Mouse (Mus musculus) thymus, postnatal 14 days (tissue): ENCODE results near the gene Rundc3b.
A peak's percentile ranks its signal among the peaks of the same experiment; 100 is the strongest.

Source experiments
- DNase-seq: peaks from one replicate; pipeline ENCODE4 v3.0.0; 2021

The Rundc3b gene

DNA sequence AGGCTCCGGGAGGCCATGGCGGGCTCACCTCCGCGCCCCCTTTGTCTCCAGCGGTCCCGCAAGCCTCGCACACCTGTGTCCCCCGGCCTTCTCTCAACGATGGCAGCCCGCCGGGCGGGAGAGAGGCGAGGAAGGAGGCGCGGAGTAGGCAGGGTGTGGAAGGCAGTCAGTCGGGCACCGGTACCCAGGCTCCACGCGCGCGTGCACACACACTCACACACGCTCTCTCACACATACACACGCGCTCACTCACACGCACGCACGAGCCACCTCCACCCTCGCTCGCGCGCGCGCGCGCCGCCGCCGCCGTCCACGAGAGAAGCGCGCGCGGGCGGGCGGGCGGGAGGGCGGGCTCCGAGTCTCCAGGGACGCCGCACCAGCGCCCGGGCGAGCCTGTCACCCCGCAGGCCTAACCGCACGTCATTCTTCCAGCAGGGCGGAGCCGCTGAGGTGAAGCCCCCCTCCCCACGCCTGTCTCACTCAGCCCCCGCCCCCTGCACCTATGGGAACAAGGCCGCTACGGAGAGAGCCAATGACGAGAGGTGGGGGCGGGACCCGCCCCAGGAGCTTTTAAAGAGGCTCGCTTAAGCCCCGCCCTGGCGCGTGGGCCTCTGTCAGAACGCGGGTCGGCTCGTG, at the start of gene Rundc3b:
TSS of gene Rundc3b (minus strand) at position 357 of the 636 bp plus-strand sequence.
- peak; percentile 96 for DNase-seq

GRCm38 (mm10) chr5:8669606-8670005, 46.9 kb upstream of the Rundc3b start:
- DNase-seq, result peak; percentile 14

GRCm38 (mm10) chr5:8667758-8668474, 45.2 kb upstream of the Rundc3b start:
- DNase-seq, result no peak

GRCm38 (mm10) chr5:8664678-8665077, 41.9 kb upstream of the Rundc3b start:
- DNase-seq, result no peak

GRCm38 (mm10) chr5:8660738-8661151, 38.0 kb upstream of the Rundc3b start:
- DNase-seq, result no peak

- DNase-seq, result peak; percentile 19
These were observed 37.4 kb upstream of the Rundc3b start, which contains the start of gene Abcb1a for GRCm38 (mm10) chr5:8659911-8660737. Gene Abcb1a (plus strand): TSS chr5:8660077.

DNA sequence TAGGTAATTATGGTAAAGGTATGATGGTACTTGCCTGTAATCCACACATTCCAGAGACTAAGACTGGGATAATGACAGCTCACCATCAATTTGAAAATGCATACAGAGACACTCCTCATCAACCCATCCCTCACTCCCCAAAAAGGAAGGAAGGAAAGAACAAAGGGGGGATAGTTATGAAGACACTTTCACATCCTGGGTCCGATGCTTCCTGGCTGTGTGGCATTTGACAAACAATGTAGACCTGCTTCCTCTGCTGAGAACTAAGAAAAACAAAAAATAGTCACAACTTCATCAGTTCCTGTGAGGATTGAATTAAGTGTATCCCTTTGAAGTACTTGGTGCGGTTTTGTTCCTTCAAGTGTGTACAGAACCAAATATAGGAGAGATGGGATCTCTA, 29.3 kb upstream of the Rundc3b start:
- no peak for DNase-seq

GRCm38 (mm10) chr5:8648774-8649173, 26.0 kb upstream of the Rundc3b start:
- no peak for DNase-seq

DNA sequence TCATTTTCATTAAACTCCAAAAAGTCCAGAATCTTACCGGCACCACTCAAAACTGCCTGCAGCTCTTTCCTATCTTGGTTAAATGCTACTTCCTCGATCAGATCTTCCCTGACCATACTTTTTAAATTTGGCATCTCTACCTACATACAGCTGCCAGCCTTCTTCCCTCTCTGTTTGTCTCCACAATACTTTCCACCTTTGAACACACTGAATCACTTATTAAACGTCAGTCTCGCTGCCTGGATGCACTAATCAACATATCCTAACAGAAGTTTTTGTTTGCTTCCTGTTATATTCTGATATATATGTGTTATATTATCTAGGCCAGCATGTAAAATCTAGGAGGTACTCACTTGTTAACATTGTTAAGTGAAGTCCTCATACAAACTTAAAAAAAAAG, 25.5 kb upstream of the Rundc3b start:
- no peak for DNase-seq

DNA sequence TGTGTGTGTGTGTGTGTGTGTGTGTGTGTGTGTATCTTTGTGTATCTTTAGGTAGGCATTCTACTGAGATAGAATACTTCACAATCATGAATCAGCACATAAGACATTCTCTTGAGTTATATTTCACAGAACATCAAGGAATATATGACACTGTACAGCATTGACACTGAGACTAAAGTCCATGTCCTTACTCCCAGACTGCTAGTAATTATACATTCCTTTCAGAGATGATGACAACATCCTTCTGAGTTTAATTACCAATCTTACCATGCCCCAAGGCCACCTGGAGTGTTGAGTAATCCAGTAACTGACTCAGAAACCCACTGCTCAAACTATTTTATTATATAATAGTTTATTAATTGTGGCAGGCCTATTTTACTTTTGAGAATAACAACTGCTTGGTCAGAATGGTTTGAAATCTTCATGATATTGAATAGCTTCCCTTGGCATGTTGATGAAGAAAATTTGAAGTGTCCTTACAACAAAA, 11.8 kb upstream of the Rundc3b start:
- DNase-seq, result no peak

DNA sequence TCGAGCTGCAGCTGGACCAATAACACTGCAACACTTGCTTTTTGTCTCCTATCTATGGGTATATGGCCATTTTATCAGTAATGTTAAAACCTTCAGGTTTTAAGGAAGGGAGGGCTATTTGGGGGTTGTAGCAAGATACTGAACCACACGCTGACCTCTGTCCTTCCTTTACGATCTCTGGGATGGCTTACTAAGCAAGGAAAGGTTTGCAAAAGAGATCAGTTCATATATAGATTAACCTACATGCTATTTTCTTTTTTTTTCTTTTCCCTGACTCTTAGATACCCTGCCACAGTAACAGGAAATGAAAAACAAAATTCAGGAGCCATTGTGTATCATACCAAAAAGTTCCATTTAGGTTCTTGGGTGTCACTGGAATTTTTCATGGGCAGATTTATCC, 10.1 kb upstream of the Rundc3b start:
- no peak for DNase-seq

DNA sequence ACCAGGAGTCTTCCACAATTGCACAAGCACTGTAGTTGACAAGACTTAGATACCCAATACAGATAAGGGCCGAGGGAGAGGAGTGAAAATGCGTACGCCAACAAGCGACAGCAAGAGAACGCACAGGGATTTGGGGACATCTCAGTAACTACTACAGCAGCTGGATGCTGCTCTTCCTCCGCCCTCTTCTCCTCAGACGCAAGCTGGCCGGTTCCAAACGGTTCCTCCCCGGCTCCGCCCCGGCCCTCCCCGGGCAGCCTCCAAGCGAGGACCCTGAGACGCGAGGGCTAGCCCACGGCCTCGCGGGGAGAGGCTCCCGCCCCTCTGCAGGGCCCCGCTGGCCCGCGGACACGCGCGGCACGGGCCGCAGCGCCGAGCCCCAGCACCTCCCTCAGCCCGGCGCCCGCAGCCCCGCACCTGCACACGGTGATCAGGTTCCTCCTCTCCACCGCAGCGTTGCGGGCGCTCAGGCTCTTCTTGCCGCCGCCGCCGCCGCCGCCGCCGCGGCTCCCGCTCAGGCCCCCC, 619 bp downstream of the Rundc3b start:
- DNase-seq, result peak; percentile 62

- no peak for DNase-seq
These were observed 51.6 kb downstream of the Rundc3b start for GRCm38 (mm10) chr5:8571118-8571517.

GRCm38 (mm10) chr5:8566867-8567266, 55.9 kb downstream of the Rundc3b start:
- DNase-seq, result no peak

DNA sequence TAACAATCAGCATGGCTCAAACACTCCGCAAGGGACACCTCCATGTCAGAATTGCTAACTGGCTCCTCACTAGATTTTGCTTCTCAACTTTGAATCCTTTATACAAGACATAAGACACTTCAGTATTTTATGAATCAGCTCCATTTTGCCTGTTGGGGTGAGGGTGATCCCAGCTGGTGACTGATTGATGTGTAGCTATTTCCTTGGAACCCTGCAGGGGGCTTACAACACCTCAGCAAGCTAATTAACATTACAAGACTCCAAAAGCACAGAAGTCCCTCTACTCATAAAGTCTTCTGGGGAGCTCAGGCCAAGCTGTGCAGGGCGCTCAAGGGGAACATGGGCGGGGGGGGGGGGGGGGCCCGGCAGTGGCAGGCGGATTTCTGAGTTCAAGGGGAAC, 78.2 kb downstream of the Rundc3b start:
- no peak for DNase-seq

GRCm38 (mm10) chr5:8542631-8543207, 80.0 kb downstream of the Rundc3b start:
- no peak for DNase-seq

GRCm38 (mm10) chr5:8541120-8542117, 81.3 kb downstream of the Rundc3b start:
- no peak for DNase-seq

DNA sequence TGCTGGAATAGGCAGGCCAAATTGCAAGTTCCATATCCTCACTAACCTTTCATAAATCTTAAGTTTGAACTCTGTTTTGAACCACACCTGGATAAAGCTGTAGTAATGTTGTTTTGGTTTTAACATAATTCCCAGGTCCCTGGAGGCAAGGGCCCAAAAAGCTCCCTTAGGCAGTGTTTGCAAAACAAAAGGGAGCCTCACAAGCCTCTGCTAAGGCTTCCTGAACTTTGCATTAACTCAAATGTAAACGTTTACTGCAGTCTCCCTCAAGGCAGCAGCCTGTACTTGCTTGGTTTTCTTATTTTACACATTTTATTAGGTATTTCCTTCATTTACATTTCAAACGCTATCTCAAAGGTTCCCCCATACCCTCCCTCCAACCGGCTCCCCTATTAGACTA, 103.7 kb downstream of the Rundc3b start:
- DNase-seq, result no peak

DNA sequence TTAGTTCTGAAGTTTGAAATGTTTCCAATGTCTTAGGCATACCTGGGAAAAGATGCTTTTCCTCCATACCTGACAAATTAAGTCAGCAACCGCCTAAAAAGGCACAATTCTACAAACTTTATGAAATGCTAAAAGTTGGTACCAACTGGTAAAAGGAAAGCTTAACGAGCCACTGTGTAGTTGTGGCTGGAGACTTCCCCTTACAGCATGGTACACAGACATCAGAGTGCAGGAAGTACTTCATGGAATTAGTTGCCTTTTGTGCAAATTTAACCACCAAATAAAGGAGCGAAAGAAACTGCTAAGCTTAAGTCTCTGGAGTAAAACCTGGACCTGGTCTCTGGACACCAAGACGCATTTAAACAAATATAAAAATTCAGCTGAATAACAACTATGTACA, 131.0 kb downstream of the Rundc3b start:
- no peak for DNase-seq

DNA sequence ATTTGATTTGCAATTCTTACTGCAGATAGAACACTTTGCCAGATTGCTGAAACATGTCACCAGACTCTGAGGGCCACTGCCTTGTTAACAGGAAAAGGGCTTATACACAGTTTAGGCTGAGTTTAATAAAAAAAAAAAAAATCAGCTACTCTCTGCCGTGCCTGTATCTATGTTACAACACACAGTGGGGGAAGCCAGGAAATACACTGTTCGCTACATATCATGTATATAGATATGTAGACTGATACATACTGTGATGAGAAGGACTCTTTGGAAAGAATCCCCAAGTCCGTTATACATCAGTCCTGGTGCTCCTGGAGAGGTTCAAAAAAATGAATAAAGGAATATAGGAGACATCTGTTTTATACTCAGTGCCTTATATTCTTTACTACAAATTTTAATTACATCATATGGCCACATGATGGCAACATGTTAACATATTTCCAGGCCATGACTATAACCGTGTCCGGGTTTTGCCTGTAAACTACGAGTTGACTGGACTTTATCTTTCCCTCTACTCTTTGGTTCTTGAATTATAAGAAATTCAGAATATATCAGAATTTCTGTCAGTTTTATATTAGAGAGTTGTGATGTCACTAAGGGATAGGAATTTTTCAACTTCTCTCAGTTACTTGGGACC, 133.2 kb downstream of the Rundc3b start:
- DNase-seq, result no peak

DNA sequence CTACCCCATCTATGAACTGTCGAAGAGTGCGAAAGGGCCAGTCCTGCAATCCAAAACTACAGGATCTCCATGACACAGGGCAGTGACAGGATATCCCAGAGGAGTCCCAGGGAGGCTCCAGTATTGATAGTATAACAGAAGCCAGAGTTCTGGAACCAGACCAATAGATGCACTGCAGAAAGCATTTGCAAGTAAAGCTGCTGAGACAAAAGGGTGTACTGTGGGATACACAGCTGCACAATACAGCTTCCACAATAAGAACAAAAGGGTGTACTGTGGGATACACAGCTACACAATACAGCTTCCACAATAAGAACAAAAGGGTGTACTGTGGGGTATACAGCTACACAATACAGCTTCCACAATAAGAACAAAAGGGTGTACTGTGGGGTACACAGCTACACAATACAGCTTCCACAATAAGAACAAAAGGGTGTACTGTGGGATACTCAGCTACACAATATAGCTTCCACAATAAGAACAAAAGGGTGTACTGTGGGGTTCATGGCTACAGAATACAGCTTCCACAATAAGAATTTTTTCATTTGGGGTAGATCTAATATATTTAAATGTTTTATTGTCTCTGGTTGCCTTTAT, 134.0 kb downstream of the Rundc3b start:
- no peak for DNase-seq
